Mouse (Mus musculus) liver, embryonic 12.5 days (tissue): ENCODE results near the gene Adcy10. TPM values are rescaled to one million over a fixed set of nuclear protein-coding genes. Genes with fewer than 3 reads are reported as not detected.

Experiments
- ATAC-seq: fragments of 200-750 bp; cut with Nextera tagmentation; 2 replicates; pipeline ENCODE4 v1.8.0; 2017; ENCODE audit warnings: moderate number of reproducible peaks, mild to moderate bottlenecking, moderate library complexity
- H3K27ac ChIP-seq: fragments of 300-500 bp; sonication (generic); 2 replicates; pipeline ENCODE4 v1.5.1; 2016; ENCODE audit warnings: mild to moderate bottlenecking
- H3K27me3 ChIP-seq: fragments of 300-500 bp; sonication (generic); replicated peaks from 2 replicates; pipeline ENCODE4 v1.6.1; 2016; ENCODE audit warnings: mild to moderate bottlenecking, moderate library complexity
- H3K36me3 ChIP-seq: fragments of 300-500 bp; sonication (generic); 2 replicates; pipeline ENCODE4 v1.6.1; 2016; ENCODE audit warnings: mild to moderate bottlenecking, moderate library complexity
- H3K4me1 ChIP-seq: fragments of 300-500 bp; sonication (generic); 2 replicates; pipeline ENCODE4 v1.6.1; 2016
- H3K4me2 ChIP-seq: fragments of 300-500 bp; sonication (generic); 2 replicates; pipeline ENCODE4 v1.6.1; 2016; ENCODE audit warnings: mild to moderate bottlenecking, moderate library complexity
- H3K4me3 ChIP-seq: fragments of 300-500 bp; sonication (generic); 2 replicates; pipeline ENCODE4 v1.5.1; 2016; ENCODE audit warnings: mild to moderate bottlenecking, moderate library complexity
- H3K9ac ChIP-seq: fragments of 300-500 bp; sonication (generic); 2 replicates; pipeline ENCODE4 v1.6.1; 2016; ENCODE audit warnings: mild to moderate bottlenecking, moderate library complexity
- H3K9me3 ChIP-seq: fragments of 300-500 bp; sonication (generic); replicated peaks from 2 replicates; pipeline ENCODE4 v1.6.1; 2016; ENCODE audit warnings: mild to moderate bottlenecking, moderate library complexity
- WGBS: fragments of 180-500 bp; shearing (Covaris S2); methylation state at CpG from one replicate; pipeline ENCODE4 v1.1.7; 2016; ENCODE audit not compliant: insufficient replicate concordance; 5-methylcytosine and 5-hydroxymethylcytosine counted together
- polyA plus RNA-seq: library from polyadenylated mRNA; unstranded; fragments of >200 nt; fragmentation: Nextera tagmentation; extraction: Ambion mirVana; gene quantifications from 2 replicates; pipeline ENCODE4 v1.2.1, GENCODE M21; 2016

Gene Adcy10
- polyA plus RNA-seq, 1 experiment from 2014 or later, result not detected

DNA sequence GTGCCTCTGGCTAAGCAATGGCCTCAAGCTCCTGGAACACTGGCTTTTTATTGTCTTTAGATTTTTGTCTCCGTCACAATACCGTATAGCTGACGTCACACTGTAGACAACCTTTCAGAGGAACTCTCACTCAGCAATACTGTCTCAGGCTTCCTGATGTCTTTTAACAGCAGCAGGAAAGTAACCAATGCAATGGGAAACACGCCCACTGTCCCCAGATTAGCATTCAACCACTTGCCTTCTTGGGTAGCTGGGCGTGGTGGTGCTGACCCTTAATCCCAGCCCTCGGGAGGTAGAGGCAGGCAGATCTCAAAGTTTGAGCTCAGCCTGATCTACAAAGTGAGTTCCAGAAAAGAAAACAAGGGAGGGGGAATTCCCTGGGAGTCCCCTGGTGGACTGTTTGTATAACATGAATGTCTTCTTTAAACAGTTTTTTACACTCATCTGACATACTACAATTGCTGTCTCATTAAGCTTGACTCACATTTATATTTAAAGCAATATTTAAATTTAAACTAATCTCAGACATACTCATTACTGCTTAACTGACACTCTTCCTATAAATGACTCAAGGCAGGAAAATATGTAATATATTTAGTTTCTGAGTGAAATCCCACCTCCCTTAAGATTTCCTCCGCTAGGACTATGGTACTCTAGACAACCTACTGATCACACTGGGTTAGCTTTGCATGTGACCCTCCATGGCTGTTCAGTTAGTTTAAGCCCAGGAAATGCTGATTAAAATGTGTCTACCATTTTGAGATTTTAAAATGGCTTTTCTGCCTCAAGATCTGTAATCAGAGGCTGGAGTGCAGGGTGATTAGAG lies 124.7 kb downstream of the Adcy10 start:
- no peaks in the 10 kb centered on the region for H3K9me3 ChIP-seq
- no peaks in the 10 kb centered on the region for H3K27me3 ChIP-seq
- H3K4me3 ChIP-seq, result no peak overlapping the region
- H3K36me3 ChIP-seq, result peaks cover 23% of the 10 kb centered on the region
- peak overlapping the region; percentile 36 for H3K27ac ChIP-seq
- peaks cover 22% of the 10 kb centered on the region for H3K4me1 ChIP-seq
- 45% methylated on average over 7 of the region's 7 CpGs for WGBS
- no peak overlapping the region for H3K9ac ChIP-seq
- 0 out of 2 replicates have a peak, but pooled peaks have one; percentile 19 for ATAC-seq
- H3K4me2 ChIP-seq, result no peak overlapping the region

DNA sequence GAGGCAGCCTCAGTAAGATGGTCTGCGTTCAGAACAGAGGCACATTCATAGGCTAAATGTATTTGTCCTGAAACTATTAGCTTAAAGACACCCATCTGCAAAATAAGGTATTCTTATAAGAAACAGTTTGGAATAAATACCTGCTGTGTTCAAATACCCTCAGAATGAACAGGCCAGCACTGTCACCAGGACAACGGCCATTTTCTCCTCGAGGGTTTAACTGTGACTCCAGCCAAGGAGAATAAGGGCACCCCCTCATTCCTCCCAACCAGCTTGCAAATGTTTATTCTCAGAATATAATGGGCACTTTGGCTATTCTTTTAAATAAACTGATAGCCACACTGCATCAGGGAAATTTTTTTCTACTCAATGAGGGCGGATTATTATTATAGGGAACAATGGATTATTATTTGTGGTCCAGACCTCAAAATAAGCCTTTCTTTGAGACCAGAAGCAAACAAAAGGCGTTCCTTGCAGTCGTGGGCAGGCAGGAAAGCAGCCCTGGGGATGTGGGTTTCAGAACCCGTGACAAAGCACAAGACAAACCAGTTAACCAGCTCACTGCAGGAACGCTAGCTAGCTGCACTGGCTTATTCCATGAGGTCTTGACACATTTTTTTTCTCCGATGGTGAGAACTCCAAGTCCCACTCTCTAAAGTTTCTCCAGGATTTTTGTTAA lies 125.5 kb downstream of the Adcy10 start:
- no peaks in the 10 kb centered on the region for H3K27me3 ChIP-seq
- no peak overlapping the region for H3K9ac ChIP-seq
- H3K9me3 ChIP-seq, result no peaks in the 10 kb centered on the region
- H3K27ac ChIP-seq, result peak overlapping the region; percentile 36; the same call in 1 of the 2 replicates
- no peak overlapping the region for H3K4me2 ChIP-seq
- ATAC-seq, result no peak
- peaks cover 25% of the 10 kb centered on the region for H3K36me3 ChIP-seq
- WGBS, result 61% methylated on average over 9 of the region's 9 CpGs
- H3K4me1 ChIP-seq, result peaks cover 22% of the 10 kb centered on the region
- H3K4me3 ChIP-seq, result no peak overlapping the region

GRCm38 (mm10) chr1:165612714-165613113 lies 127.7 kb downstream of the Adcy10 start:
- 21% methylated on average over 5 of the region's 5 CpGs for WGBS
- H3K36me3 ChIP-seq, result peaks cover 14% of the 10 kb centered on the region

DNA sequence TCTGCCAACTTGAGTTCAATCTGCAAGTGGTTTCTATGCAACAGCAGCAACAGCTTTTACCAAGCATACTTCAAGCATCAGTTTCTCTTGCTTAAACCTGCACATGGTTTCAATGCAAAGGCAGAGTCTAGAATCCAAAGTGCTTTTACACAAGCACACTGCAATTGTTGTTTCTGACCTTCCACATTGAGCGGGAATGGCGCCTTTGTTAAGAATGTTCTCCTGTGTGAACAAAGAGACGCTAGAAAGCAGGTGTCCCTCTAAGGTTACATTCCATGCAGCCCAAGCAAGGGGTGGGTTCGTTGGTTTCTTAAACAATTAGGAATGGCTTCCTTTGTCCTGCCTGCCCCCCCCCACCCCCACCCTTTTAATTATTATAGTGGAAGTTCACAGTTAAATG lies 128.9 kb downstream of the Adcy10 start:
- peaks cover 44% of the 10 kb centered on the region for H3K4me1 ChIP-seq
- H3K9me3 ChIP-seq, result no peaks in the 10 kb centered on the region
- WGBS, result 85% methylated on average over 4 of the region's 4 CpGs

More at GRCm38 (mm10) chr1:165612714-165613113, 127.7 kb downstream of the Adcy10 start:
- no peak overlapping the region for H3K9ac ChIP-seq
- H3K4me3 ChIP-seq, result no peak overlapping the region
- ATAC-seq, result no peak
- H3K9me3 ChIP-seq, result no peaks in the 10 kb centered on the region
- H3K27me3 ChIP-seq, result no peaks in the 10 kb centered on the region
- no peak overlapping the region for H3K27ac ChIP-seq
- no peak overlapping the region for H3K4me2 ChIP-seq
- peaks cover 34% of the 10 kb centered on the region for H3K4me1 ChIP-seq

GRCm38 (mm10) chr1:165614793-165615192 lies 129.8 kb downstream of the Adcy10 start:
- no peak overlapping the region for H3K27ac ChIP-seq
- H3K36me3 ChIP-seq, result peaks cover 10% of the 10 kb centered on the region
- no peak for ATAC-seq
- H3K4me2 ChIP-seq, result no peak overlapping the region
- no peaks in the 10 kb centered on the region for H3K9me3 ChIP-seq
- peaks cover 39% of the 10 kb centered on the region for H3K4me1 ChIP-seq
- no peak overlapping the region for H3K4me3 ChIP-seq
- H3K9ac ChIP-seq, result no peak overlapping the region
- no peaks in the 10 kb centered on the region for H3K27me3 ChIP-seq
- 79% methylated on average over 3 of the region's 3 CpGs for WGBS

More for the DNA sequence above, 128.9 kb downstream of the Adcy10 start:
- no peak for ATAC-seq
- Histone ChIP-seq H3K4me2 (no peak overlapping the region), H3K36me3 (peaks cover 10% of the 10 kb centered on the region), H3K4me3 (no peak overlapping the region), H3K9ac (no peak overlapping the region), H3K27ac (no peak overlapping the region), H3K27me3 (no peaks in the 10 kb centered on the region)

- ATAC-seq, result no peak
- no peak overlapping the region for H3K4me3 ChIP-seq
- H3K9me3 ChIP-seq, result no peaks in the 10 kb centered on the region
- no peak overlapping the region for H3K9ac ChIP-seq
- no peaks in the 10 kb centered on the region for H3K27me3 ChIP-seq
- 43% methylated on average over 7 of the region's 7 CpGs for WGBS
- H3K36me3 ChIP-seq, result peaks cover 10% of the 10 kb centered on the region
- peak overlapping the region; percentile 27 for H3K4me2 ChIP-seq
- peak overlapping the region; percentile 77 for H3K27ac ChIP-seq
- peaks cover 43% of the 10 kb centered on the region for H3K4me1 ChIP-seq
Measured at GRCm38 (mm10) chr1:165616652-165617051, 131.7 kb downstream of the Adcy10 start.

- no peaks in the 10 kb centered on the region for H3K9me3 ChIP-seq
- no peak overlapping the region for H3K4me3 ChIP-seq
- H3K36me3 ChIP-seq, result peaks cover 12% of the 10 kb centered on the region
- H3K4me1 ChIP-seq, result peaks cover 38% of the 10 kb centered on the region
- H3K27ac ChIP-seq, result peak overlapping the region; percentile 77
- peak overlapping the region; percentile 27 for H3K4me2 ChIP-seq
- WGBS, result 33% methylated on average over 15 of the region's 15 CpGs
- peak; percentile 55; the same call in 1 of the 2 replicates for ATAC-seq
- H3K27me3 ChIP-seq, result no peaks in the 10 kb centered on the region
- H3K9ac ChIP-seq, result no peak overlapping the region
Measured at GRCm38 (mm10) chr1:165617166-165617891, 132.3 kb downstream of the Adcy10 start.

DNA sequence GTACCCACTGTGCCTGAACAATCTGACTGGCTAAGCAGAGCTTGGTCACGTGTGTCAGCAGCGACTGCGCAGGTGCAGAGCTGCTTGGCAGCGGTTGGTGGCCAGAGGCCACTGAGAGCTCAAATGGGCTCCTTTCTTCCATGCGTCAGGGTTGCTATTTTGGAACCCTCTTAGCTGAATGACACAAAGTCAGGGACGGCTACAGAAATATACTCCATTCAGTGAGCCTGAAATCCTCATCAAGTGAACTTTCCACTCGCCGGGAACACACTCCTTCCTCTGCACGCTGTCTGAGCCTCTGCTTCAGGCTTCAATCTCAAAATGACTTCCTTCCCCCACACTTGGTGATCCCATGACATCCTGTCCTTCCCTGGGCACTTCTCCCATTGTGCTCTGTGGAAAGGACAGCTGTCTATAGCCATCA lies 133.2 kb downstream of the Adcy10 start:
- H3K4me2 ChIP-seq, result no peak overlapping the region
- H3K36me3 ChIP-seq, result peaks cover 17% of the 10 kb centered on the region
- H3K27ac ChIP-seq, result peak overlapping the region; percentile 77
- 58% methylated on average over 9 of the region's 9 CpGs for WGBS
- ATAC-seq, result 0 out of 2 replicates have a peak, but pooled peaks have one; percentile 13
- no peaks in the 10 kb centered on the region for H3K27me3 ChIP-seq
- H3K4me3 ChIP-seq, result no peak overlapping the region
- no peaks in the 10 kb centered on the region for H3K9me3 ChIP-seq
- no peak overlapping the region for H3K9ac ChIP-seq
- peaks cover 30% of the 10 kb centered on the region for H3K4me1 ChIP-seq

GRCm38 (mm10) chr1:165625058-165625457 lies 140.1 kb downstream of the Adcy10 start:
- H3K4me3 ChIP-seq, result no peak overlapping the region
- peaks cover 42% of the 10 kb centered on the region for H3K4me1 ChIP-seq
- no peak overlapping the region for H3K27ac ChIP-seq
- H3K27me3 ChIP-seq, result no peaks in the 10 kb centered on the region
- H3K4me2 ChIP-seq, result no peak overlapping the region
- no peak overlapping the region for H3K9ac ChIP-seq
- no peaks in the 10 kb centered on the region for H3K9me3 ChIP-seq
- WGBS, result 79% methylated on average over 5 of the region's 5 CpGs
- 0 out of 2 replicates have a peak, but pooled peaks cover 10% of the 10 kb centered on the region for H3K36me3 ChIP-seq
- ATAC-seq, result no peak

DNA sequence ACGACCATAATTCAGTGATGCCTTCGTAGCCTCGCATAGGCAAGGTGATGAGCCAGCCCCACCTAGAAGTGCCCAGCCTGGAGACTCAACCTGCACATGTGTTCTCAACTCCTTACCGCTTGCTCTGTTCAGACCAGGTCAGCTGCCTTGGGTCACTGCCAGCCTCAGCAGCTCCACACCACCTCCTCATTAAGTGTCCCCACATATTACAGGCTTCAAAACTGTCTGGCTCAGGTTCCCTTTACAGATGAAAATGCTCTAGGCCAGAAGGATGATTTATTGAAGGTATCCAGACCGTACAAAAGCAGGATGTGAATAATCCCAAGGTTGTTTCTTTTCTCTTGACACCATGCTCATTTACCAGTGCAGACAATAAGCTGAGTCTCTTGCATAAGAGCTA lies 140.9 kb downstream of the Adcy10 start:
- no peak for ATAC-seq
- no peak overlapping the region for H3K27ac ChIP-seq
- H3K9me3 ChIP-seq, result no peaks in the 10 kb centered on the region
- no peak overlapping the region for H3K4me2 ChIP-seq
- H3K9ac ChIP-seq, result no peak overlapping the region
- H3K4me3 ChIP-seq, result no peak overlapping the region
- 0 out of 2 replicates have a peak, but pooled peaks cover 10% of the 10 kb centered on the region for H3K36me3 ChIP-seq
- peaks cover 48% of the 10 kb centered on the region for H3K4me1 ChIP-seq
- 73% methylated on average over 5 of the region's 5 CpGs for WGBS
- H3K27me3 ChIP-seq, result no peaks in the 10 kb centered on the region
